Mouse (Mus musculus) adrenal gland, postnatal 36 days (tissue): ENCODE measurements at regions not wholly inside any gene's neighbourhood (a gene's known extent, or its start where the extent isn't known, plus 50 kb on each side); places are given as distances from the start of the nearest gene placed in this dataset.

Source experiments
- DNase-seq, 2 experiments: peaks; one replicate each; pipeline ENCODE4 v3.0.0; 2021; ENCODE audit warnings: mixed read lengths in 1 of 2

- no peak for DNase-seq
These were observed 244.7 kb downstream of the Manea start for GRCm38 (mm10) chr4:26101881-26102459.

DNA sequence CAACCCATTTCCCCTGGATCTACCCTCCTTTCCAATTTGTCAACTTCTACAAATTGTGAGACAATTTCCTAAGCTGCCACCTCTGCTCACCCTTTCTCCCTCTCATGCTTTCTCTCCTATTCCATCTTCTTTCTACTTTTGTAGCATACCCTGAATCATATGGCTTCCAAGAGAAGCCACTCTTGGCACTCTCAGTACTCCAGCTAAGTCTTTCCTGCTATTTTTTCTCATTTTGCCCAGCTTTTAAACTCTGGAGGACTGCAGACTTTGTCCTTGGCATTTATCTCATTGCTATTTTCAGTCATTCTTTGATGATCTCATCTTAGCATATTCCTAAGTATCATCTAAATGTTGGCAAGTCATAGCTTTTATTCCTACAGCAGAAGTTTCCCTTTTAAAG is 270.6 kb upstream of the Fut9 start:
- peak in 1 of 2 experiments; percentile 7 for DNase-seq

- no peak for DNase-seq
These were observed 269.4 kb upstream of the Fut9 start for GRCm38 (mm10) chr4:26069452-26069851.
